Mouse (Mus musculus): ENCODE measurements around the gene Vamp5. TPM values are rescaled to one million over a fixed set of nuclear protein-coding genes. Genes with fewer than 3 reads are reported as not detected.

Vamp5 gene
- polyA plus RNA-seq, 1 experiment from 2014 or later = 80.5 TPM

DNA sequence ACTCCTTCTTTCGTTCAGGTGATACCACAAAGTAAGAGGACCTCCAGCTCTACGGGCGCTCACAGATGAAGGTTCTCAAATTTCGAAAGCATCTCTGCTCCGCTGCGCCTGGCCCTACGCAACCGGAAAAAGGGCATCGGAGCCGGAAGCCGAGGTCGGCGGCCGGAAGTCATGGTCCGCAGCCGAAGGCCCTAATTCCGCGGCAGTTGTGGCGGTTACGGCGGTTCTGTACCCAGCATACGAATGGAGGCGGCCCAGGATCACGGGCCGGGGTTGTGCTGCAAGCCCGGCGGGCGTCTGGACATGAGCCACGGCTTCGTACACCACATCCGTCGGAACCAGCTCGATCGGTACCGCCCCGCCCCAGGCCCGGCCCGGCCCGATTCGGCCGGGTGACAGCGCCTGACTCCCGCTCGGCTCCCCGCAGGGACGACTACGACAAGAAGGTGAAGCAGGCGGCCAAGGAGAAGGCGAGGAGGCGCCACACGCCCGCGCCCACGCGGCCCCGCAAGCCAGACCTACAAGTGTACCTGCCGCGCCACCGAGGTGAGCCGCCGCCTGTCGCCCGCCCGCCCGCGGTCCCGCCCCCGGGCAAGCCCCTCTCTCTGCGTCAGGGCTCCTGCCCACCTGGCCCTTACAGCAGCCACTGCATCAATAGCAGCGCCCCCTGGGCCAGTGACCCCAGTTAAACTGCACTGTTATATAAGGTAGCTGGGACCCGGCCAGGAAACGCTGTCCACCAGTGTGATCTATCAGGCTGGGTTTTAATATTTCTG is 32.9 kb downstream of the Vamp5 start, which contains the start of gene 0610030E20Rik:
Gene 0610030E20Rik (plus strand): TSS at position 152 of the 776 bp plus-strand sequence.
- peak; percentile 66 for ATAC-seq
- Histone ChIP-seq H3K4me1 (ENCODE audit: insufficient read depth, low read depth, low read length) (peaks cover 10% of the 10 kb centered on the region; the same call in 1 of the 2 replicates), H3K27ac (ENCODE audit: low read length) (peak within 1 kb of the TSS; percentile 92), H3K27me3 (replicated peaks; ENCODE audit: insufficient read depth, low read length) (no peaks in the 10 kb centered on the region), H3K36me3 (ENCODE audit: insufficient read depth, low read length) (no peaks in the 10 kb centered on the region), H3K9me3 (ENCODE audit: low read length) (no peaks in the 10 kb centered on the region), H3K9ac (replicated peaks; ENCODE audit: low read depth) (peak within 1 kb of the TSS; percentile 86), H3K4me3 (ENCODE audit: low read depth, low read length) (peak within 1 kb of the TSS; percentile 62), H3K4me2 (replicated peaks; ENCODE audit: low read depth, low read length) (peak within 1 kb of the TSS; percentile 86)
- under 1% methylated on average over 57 of the region's 72 CpGs for WGBS
- peak; percentile 29; the same call in 1 of the 2 replicates for TF ChIP-seq EP300 (IDR thresholded peaks at IDR 0.05)
- TF ChIP-seq CTCF (IDR thresholded peaks at IDR 0.05) = peak; percentile 41
- DNase-seq (ENCODE audit: low spot score) = peak; percentile 78

DNA sequence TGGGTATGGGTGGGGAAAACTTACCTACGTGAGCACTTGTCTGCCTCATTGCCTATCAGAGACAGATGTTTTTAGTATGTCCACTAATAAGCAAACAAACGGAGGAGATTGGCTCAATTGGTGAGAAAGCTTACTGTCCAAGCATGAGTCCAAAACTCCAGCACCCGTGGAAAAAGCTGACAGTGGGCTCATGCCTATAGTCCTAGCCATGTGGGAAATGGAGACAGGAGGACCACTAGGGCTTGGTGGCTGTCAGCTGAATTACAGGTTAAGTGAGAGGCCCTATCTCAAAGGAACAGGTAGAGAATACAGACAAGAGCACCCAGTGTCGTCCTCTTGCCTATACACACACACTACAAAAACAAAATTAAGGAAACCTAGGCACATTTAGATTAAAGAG is 34.0 kb downstream of the Vamp5 start:
- ATAC-seq (no peak), DNase-seq (ENCODE audit: low spot score) (no peak)
- TF ChIP-seq EP300 (IDR thresholded peaks at IDR 0.05) = no peak
- TF ChIP-seq CTCF (IDR thresholded peaks at IDR 0.05) = 0 out of 2 replicates have a peak, but pooled peaks have one; percentile 8
- no peak overlapping the region for H3K9ac ChIP-seq (replicated peaks; ENCODE audit: low read depth)
- no peaks in the 10 kb centered on the region for H3K9me3 ChIP-seq (ENCODE audit: low read length)
- no peak overlapping the region for H3K4me2 ChIP-seq (replicated peaks; ENCODE audit: low read depth, low read length)
- H3K4me1 ChIP-seq (ENCODE audit: insufficient read depth, low read depth, low read length) = peaks cover 10% of the 10 kb centered on the region; the same call in 1 of the 2 replicates
- no peak overlapping the region for H3K27ac ChIP-seq (ENCODE audit: low read length)
- H3K4me3 ChIP-seq (ENCODE audit: low read depth, low read length) = no peak overlapping the region
- WGBS = 74% methylated on average over 4 of the region's 4 CpGs
- no peaks in the 10 kb centered on the region for H3K27me3 ChIP-seq (replicated peaks; ENCODE audit: insufficient read depth, low read length)
- no peaks in the 10 kb centered on the region for H3K36me3 ChIP-seq (ENCODE audit: insufficient read depth, low read length)

DNA sequence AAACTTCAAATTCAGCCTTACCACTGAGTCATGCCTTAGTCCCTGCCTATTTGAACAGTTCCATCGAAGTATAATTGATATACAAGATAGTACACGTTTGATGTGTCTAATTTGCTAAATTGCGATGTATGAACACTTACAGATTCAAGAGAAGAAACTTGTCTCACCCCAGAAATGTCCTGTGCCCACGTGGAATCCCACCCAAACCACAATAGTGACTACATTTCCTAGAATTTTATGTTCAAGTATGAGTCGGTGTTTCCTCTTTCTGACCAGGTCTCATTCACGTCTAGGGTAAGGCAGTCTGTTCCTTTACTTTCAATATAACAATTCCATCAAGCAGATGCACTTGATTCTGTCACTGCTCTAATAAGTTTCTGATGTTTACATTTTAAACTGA is 34.6 kb downstream of the Vamp5 start:
- no peak overlapping the region for H3K9ac ChIP-seq (replicated peaks; ENCODE audit: low read depth)

DNA sequence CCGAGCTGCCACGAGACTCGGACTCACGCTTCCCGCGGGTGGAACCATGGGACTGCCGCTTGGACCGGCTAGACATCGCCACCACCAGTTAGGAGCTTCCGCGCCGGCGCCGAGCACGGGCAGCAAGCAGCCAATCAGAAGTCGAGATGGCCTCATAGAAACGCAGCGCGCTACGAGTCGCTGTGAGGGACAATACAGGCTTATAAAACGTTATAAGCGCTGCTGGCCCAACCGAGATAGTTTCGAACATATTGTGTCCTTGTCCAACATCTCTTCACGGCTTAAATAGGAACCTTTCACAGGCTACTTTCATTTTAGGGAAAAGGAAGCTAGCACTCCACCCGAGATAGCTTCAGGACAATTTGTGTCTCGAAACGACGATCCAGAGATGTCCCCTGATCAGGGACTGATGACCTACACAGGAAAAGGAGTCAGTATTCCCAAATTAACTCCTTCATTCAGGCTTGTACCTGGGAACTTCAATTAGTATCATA is 35.1 kb downstream of the Vamp5 start, which contains the start of gene Usp39:
Gene Usp39 (minus strand): TSS at position 111 of the 494 bp plus-strand sequence.
- H3K27ac ChIP-seq (ENCODE audit: low read length) = peak within 1 kb of the TSS; percentile 90
- TF ChIP-seq EP300 (IDR thresholded peaks at IDR 0.05) (no peak), CTCF (IDR thresholded peaks at IDR 0.05) (peak; percentile 25; the same call in 1 of the 2 replicates)
- WGBS = 3% methylated on average over 30 of the region's 30 CpGs
- no peaks in the 10 kb centered on the region for H3K36me3 ChIP-seq (ENCODE audit: insufficient read depth, low read length)
- peak within 1 kb of the TSS; percentile 77 for H3K4me2 ChIP-seq (replicated peaks; ENCODE audit: low read depth, low read length)
- no peaks in the 10 kb centered on the region for H3K9me3 ChIP-seq (ENCODE audit: low read length)
- DNase-seq (ENCODE audit: low spot score) (peak; percentile 97), ATAC-seq (peak; percentile 86)
- H3K4me1 ChIP-seq (ENCODE audit: insufficient read depth, low read depth, low read length) = peaks cover 10% of the 10 kb centered on the region; the same call in 1 of the 2 replicates
- H3K4me3 ChIP-seq (ENCODE audit: low read depth, low read length) = peak within 1 kb of the TSS; percentile 91
- H3K9ac ChIP-seq (replicated peaks; ENCODE audit: low read depth) = peak within 1 kb of the TSS; percentile 85
- no peaks in the 10 kb centered on the region for H3K27me3 ChIP-seq (replicated peaks; ENCODE audit: insufficient read depth, low read length)

More for the DNA sequence above, 34.6 kb downstream of the Vamp5 start:
- H3K4me3 ChIP-seq (ENCODE audit: low read depth, low read length) = no peak overlapping the region
- H3K27ac ChIP-seq (ENCODE audit: low read length) = no peak overlapping the region
- no peaks in the 10 kb centered on the region for H3K9me3 ChIP-seq (ENCODE audit: low read length)
- no peak overlapping the region; the same call in 1 of the 2 replicates for H3K4me2 ChIP-seq (replicated peaks; ENCODE audit: low read depth, low read length)
- no peaks in the 10 kb centered on the region for H3K36me3 ChIP-seq (ENCODE audit: insufficient read depth, low read length)
- WGBS = 46% methylated on average over 6 of the region's 6 CpGs
- DNase-seq (ENCODE audit: low spot score) (no peak), ATAC-seq (no peak)
- peaks cover 10% of the 10 kb centered on the region; the same call in 1 of the 2 replicates for H3K4me1 ChIP-seq (ENCODE audit: insufficient read depth, low read depth, low read length)
- TF ChIP-seq EP300 (IDR thresholded peaks at IDR 0.05) (no peak), CTCF (IDR thresholded peaks at IDR 0.05) (no peak)
- H3K27me3 ChIP-seq (replicated peaks; ENCODE audit: insufficient read depth, low read length) = no peaks in the 10 kb centered on the region

DNA sequence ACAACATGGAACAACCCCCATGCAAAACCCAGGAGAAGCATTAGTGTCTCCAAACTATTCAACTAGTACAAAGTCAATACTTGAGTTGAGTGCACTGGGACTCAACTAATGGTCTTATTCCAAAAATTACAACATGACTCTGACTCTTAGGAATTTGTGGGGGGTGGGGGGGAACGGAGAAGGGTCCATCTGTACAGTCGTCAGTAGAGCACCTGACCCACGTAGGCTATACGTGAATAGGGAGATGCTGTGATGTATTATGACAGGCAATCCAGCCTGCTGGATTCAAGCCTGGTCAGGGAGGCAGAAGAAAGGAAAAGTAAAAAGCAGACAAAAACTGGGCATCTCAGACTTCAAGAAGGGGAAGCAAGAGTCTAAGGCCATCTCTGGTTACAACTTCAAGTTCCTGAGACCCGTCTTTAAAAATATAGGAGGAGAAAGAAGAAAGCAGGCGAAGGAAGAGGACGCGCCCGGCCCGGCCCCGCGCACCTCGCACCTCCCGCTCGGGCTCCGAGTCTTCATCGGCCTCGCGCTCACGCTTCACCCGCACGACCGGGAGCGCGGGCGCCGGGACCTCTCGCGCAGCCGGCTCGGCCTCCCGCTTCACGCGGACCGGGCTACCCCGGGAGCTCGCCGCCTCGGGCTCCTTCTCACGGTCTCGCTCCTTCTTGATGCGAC is 35.7 kb downstream of the Vamp5 start:
- Histone ChIP-seq H3K9me3 (ENCODE audit: low read length) (no peaks in the 10 kb centered on the region), H3K4me3 (ENCODE audit: low read depth, low read length) (peak overlapping the region; percentile 91), H3K27ac (ENCODE audit: low read length) (peak overlapping the region; percentile 90), H3K27me3 (replicated peaks; ENCODE audit: insufficient read depth, low read length) (no peaks in the 10 kb centered on the region), H3K9ac (replicated peaks; ENCODE audit: low read depth) (peak overlapping the region; percentile 85), H3K4me2 (replicated peaks; ENCODE audit: low read depth, low read length) (peak overlapping the region; percentile 77), H3K4me1 (ENCODE audit: insufficient read depth, low read depth, low read length) (peaks cover 10% of the 10 kb centered on the region; the same call in 1 of the 2 replicates), H3K36me3 (ENCODE audit: insufficient read depth, low read length) (0 out of 2 replicates have a peak, but pooled peaks cover 2% of the 10 kb centered on the region)
- DNase-seq (ENCODE audit: low spot score) (peak; percentile 64), ATAC-seq (peak; percentile 51)
- TF ChIP-seq EP300 (IDR thresholded peaks at IDR 0.05) (no peak), CTCF (IDR thresholded peaks at IDR 0.05) (no peak)
- 0% methylated on average over 36 of the region's 42 CpGs for WGBS

DNA sequence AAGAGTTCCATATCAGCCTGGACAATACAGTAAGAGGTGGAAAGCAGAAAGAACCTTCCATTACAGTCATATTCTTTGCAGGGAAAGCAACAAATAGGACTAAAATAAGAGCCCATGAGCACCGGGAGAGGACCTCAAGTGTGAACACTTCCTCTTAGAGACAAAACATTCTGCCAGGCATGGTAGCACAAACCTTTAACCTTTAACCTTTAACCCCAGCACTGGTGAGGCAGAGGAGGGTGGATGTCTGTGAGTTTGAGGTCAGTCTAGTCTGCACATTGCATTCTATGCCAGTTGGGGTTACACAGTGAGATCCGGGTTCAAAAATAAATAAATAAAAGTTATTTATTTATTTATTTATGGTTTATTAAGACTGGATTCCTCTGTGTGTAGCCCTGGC is 39.8 kb downstream of the Vamp5 start:
- Histone ChIP-seq H3K4me3 (ENCODE audit: low read depth, low read length) (no peak overlapping the region), H3K9me3 (ENCODE audit: low read length) (no peaks in the 10 kb centered on the region), H3K4me2 (replicated peaks; ENCODE audit: low read depth, low read length) (no peak overlapping the region), H3K4me1 (ENCODE audit: insufficient read depth, low read depth, low read length) (peaks cover 6% of the 10 kb centered on the region; the same call in 1 of the 2 replicates), H3K9ac (replicated peaks; ENCODE audit: low read depth) (no peak overlapping the region), H3K36me3 (ENCODE audit: insufficient read depth, low read length) (peaks cover 31% of the 10 kb centered on the region), H3K27ac (ENCODE audit: low read length) (no peak overlapping the region), H3K27me3 (replicated peaks; ENCODE audit: insufficient read depth, low read length) (no peaks in the 10 kb centered on the region)
- TF ChIP-seq CTCF (IDR thresholded peaks at IDR 0.05) (no peak), EP300 (IDR thresholded peaks at IDR 0.05) (no peak)
- no peak for ATAC-seq
- DNase-seq (ENCODE audit: low spot score) = no peak
- 49% methylated on average over 2 of the region's 2 CpGs for WGBS
